Comparison of ENCODE assay signal across 7 mouse cellular contexts in genomic region chr19:61226928-61227854, GRCm38 (mm10). TPM values are rescaled to one million over a fixed set of nuclear protein-coding genes. Genes with fewer than 3 reads are reported as not detected.
DNase-seq lines count a peak whose midpoint lies in the region; ATAC-seq and TF ChIP-seq lines count a peak whose summit lies in the region.

No protein-coding gene starts in this region.

- intact Hi-C loops in heart, adult 2 months (cut with DNase I), result no loop called here

- peaks cover 11% of the 10 kb centered on the region for H3K9me3 ChIP-seq in embryonic facial prominence, embryonic 14.5 days (ENCODE audit: control insufficient read depth, low read length)
- peaks cover 19% of the 10 kb centered on the region; the same call in 1 of the 2 replicates for H3K9me3 ChIP-seq in limb, embryonic 12.5 days
- no peaks in the 10 kb centered on the region for H3K9me3 ChIP-seq in midbrain, embryonic 14.5 days (ENCODE audit: control insufficient read depth, low read length)

- no peak for TF ChIP-seq POLR2A in heart, adult 2 months (IDR thresholded peaks at IDR 0.05; ENCODE audit: insufficient read depth, low read depth, low read length)
- no peak for TF ChIP-seq POLR2A in kidney, adult 2 months (IDR thresholded peaks at IDR 0.05; ENCODE audit: low read depth, low read length)

- peak overlapping the region; percentile 65 for H3K4me3 ChIP-seq in embryonic facial prominence, embryonic 14.5 days (ENCODE audit: low read depth, low read length)
- peak overlapping the region; percentile 49 for H3K4me3 ChIP-seq in heart, adult 2 months
- H3K4me3 ChIP-seq in kidney, adult 2 months (ENCODE audit: insufficient read depth, low read depth, low read length), result peak overlapping the region; percentile 71
- peak overlapping the region; percentile 59 for H3K4me3 ChIP-seq in limb, embryonic 12.5 days (replicated peaks)
- peak overlapping the region; percentile 55 for H3K4me3 ChIP-seq in midbrain, embryonic 14.5 days (replicated peaks; ENCODE audit: low read depth, low read length)

- peak overlapping the region; percentile 94 for H3K27ac ChIP-seq in embryonic facial prominence, embryonic 14.5 days (replicated peaks; ENCODE audit: low read depth, low read length)
- H3K27ac ChIP-seq in heart, adult 2 months, result peak overlapping the region; percentile 28; the same call in 1 of the 2 replicates
- H3K27ac ChIP-seq in kidney, adult 2 months (ENCODE audit: insufficient read depth, low read depth, low read length), result no peak overlapping the region
- peak overlapping the region; percentile 81 for H3K27ac ChIP-seq in limb, embryonic 12.5 days
- H3K27ac ChIP-seq in midbrain, embryonic 14.5 days (replicated peaks; ENCODE audit: low read depth, low read length), result peak overlapping the region; percentile 93

- ATAC-seq in embryonic facial prominence, embryonic 14.5 days (ENCODE audit: low read depth), result peak; percentile 92
- peak; percentile 79 for ATAC-seq in limb, embryonic 12.5 days (ENCODE audit: insufficient number of reproducible peaks, insufficient read depth, low FRiP score, low TSS enrichment, low read depth)
- peak; percentile 88 for ATAC-seq in midbrain, embryonic 14.5 days (ENCODE audit: low FRiP score, low TSS enrichment)

- H3K36me3 ChIP-seq in embryonic facial prominence, embryonic 14.5 days (ENCODE audit: control insufficient read depth, insufficient read depth, low read length), result no peaks in the 10 kb centered on the region
- no peaks in the 10 kb centered on the region for H3K36me3 ChIP-seq in heart, adult 2 months (ENCODE audit: control insufficient read depth, insufficient read depth, low read length)
- no peaks in the 10 kb centered on the region for H3K36me3 ChIP-seq in kidney, adult 2 months (ENCODE audit: control insufficient read depth, insufficient read depth, low read length)
- no peaks in the 10 kb centered on the region for H3K36me3 ChIP-seq in limb, embryonic 12.5 days
- H3K36me3 ChIP-seq in midbrain, embryonic 14.5 days (ENCODE audit: control insufficient read depth, insufficient read depth, low read length), result no peaks in the 10 kb centered on the region

- H3K27me3 ChIP-seq in embryonic facial prominence, embryonic 14.5 days (replicated peaks; ENCODE audit: control insufficient read depth, insufficient read depth, low read length), result no peaks in the 10 kb centered on the region
- no peaks in the 10 kb centered on the region for H3K27me3 ChIP-seq in heart, adult 2 months (ENCODE audit: control insufficient read depth, insufficient read depth, low read length)
- H3K27me3 ChIP-seq in kidney, adult 2 months (replicated peaks; ENCODE audit: control insufficient read depth, insufficient read depth, low read length), result no peaks in the 10 kb centered on the region
- no peaks in the 10 kb centered on the region for H3K27me3 ChIP-seq in limb, embryonic 12.5 days
- H3K27me3 ChIP-seq in midbrain, embryonic 14.5 days (ENCODE audit: control insufficient read depth, insufficient read depth, low read length), result no peaks in the 10 kb centered on the region

- WGBS in embryonic facial prominence, embryonic 14.5 days, result 2% methylated on average over 30 of the region's 71 CpGs
- 2% methylated on average over 71 of the region's 71 CpGs for WGBS in heart, adult 2 months
- WGBS in kidney, adult 2 months, result 3% methylated on average over 71 of the region's 71 CpGs
- WGBS in limb, embryonic 12.5 days, result 3% methylated on average over 71 of the region's 71 CpGs
- 3% methylated on average over 71 of the region's 71 CpGs for WGBS in midbrain, embryonic 14.5 days

- no peak for TF ChIP-seq CTCF in heart, adult 2 months (IDR thresholded peaks at IDR 0.05)
- no peak for TF ChIP-seq CTCF in kidney, adult 2 months (conservative IDR thresholded peaks at IDR 0.05; ENCODE audit: insufficient read depth, insufficient read length, low read depth, low read length)

- DNase-seq in adrenal gland, postnatal 4 days (ENCODE audit: low spot score in 2 of 2), result peak; percentile 81 to 86
- DNase-seq in embryonic facial prominence, embryonic 14.5 days (ENCODE audit: low spot score), result peak; percentile 96
- DNase-seq in heart, adult 2 months, result peak; percentile 77 to 86
- peak; percentile 78 for DNase-seq in kidney, adult 2 months
- peak; percentile 94 for DNase-seq in midbrain, embryonic 14.5 days
- peak; percentile 92 to 93 for DNase-seq in spleen, adult 18-20 months

- no peak for TF ChIP-seq EP300 in heart, adult 2 months (IDR thresholded peaks at IDR 0.05; ENCODE audit: insufficient read depth, low read depth, low read length)

- peak overlapping the region; percentile 60 for H3K4me2 ChIP-seq in embryonic facial prominence, embryonic 14.5 days (ENCODE audit: low read depth, low read length)
- peak overlapping the region; percentile 61 for H3K4me2 ChIP-seq in limb, embryonic 12.5 days
- H3K4me2 ChIP-seq in midbrain, embryonic 14.5 days (ENCODE audit: low read length), result peak overlapping the region; percentile 55

- no peaks in the 10 kb centered on the region for H3K79me2 ChIP-seq in heart, adult 2 months (replicated peaks; ENCODE audit: control insufficient read depth, insufficient read depth, low read length)

- peak overlapping the region; percentile 66 for H3K9ac ChIP-seq in embryonic facial prominence, embryonic 14.5 days (ENCODE audit: low read depth, low read length)
- H3K9ac ChIP-seq in heart, adult 2 months (ENCODE audit: low read depth, low read length), result peak overlapping the region; percentile 56
- peak overlapping the region; percentile 31; the same call in 1 of the 2 replicates for H3K9ac ChIP-seq in limb, embryonic 12.5 days (replicated peaks)
- H3K9ac ChIP-seq in midbrain, embryonic 14.5 days (replicated peaks; ENCODE audit: low read length), result peak overlapping the region; percentile 40

- no peaks in the 10 kb centered on the region; the same call in 1 of the 2 replicates for H3K4me1 ChIP-seq in embryonic facial prominence, embryonic 14.5 days (ENCODE audit: control insufficient read depth, insufficient read depth, low read length)
- H3K4me1 ChIP-seq in heart, adult 2 months (ENCODE audit: control insufficient read depth, insufficient read depth, low read length), result no peaks in the 10 kb centered on the region
- no peaks in the 10 kb centered on the region for H3K4me1 ChIP-seq in kidney, adult 2 months (ENCODE audit: control insufficient read depth, insufficient read depth, low read length)
- H3K4me1 ChIP-seq in limb, embryonic 12.5 days (replicated peaks), result 0 out of 2 replicates have a peak, but pooled peaks cover 3% of the 10 kb centered on the region
- 0 out of 2 replicates have a peak, but pooled peaks cover 5% of the 10 kb centered on the region for H3K4me1 ChIP-seq in midbrain, embryonic 14.5 days (ENCODE audit: control insufficient read depth, insufficient read depth, low read length)

RNA-seq across cellular contexts. Expression of gene Csf2ra, which starts 1.0 kb away (rescaled TPM):
- total RNA-seq in adrenal gland, postnatal 4 days (2021), result 10 to 100 TPM; 29.0 to 37.2 TPM
- 17.5 and 22.1 TPM in 2 replicates for polyA plus RNA-seq in embryonic facial prominence, embryonic 14.5 days (2014; fragmentation: Nextera tagmentation; extraction: Ambion mirVana)
- total RNA-seq in heart, adult 2 months (2021), result 1 to 10 TPM; 6.3 to 7.7 TPM
- polyA plus RNA-seq in heart, adult 2 months (2012; rRNA removed), result 34.5 and 68.1 TPM in 2 replicates
- 63.7 and 70.5 TPM in 2 replicates for polyA plus RNA-seq in kidney, adult 2 months (2012; rRNA removed)
- polyA plus RNA-seq in limb, embryonic 12.5 days (2016; fragmentation: Nextera tagmentation; extraction: Ambion mirVana), result 22.8 and 29.5 TPM in 2 replicates
- polyA plus RNA-seq in midbrain, embryonic 14.5 days (2014; fragmentation: Nextera tagmentation; extraction: Ambion mirVana), result 35.8 and 37.9 TPM in 2 replicates

RNA-seq across cellular contexts. Expression of gene Gm6020, which starts 43.5 kb away (rescaled TPM):
- not detected for total RNA-seq in adrenal gland, postnatal 4 days (2021)
- not detected in 2 replicates for polyA plus RNA-seq in embryonic facial prominence, embryonic 14.5 days (2014; fragmentation: Nextera tagmentation; extraction: Ambion mirVana)
- total RNA-seq in heart, adult 2 months (2021), result not detected
- polyA plus RNA-seq in heart, adult 2 months (2012; rRNA removed), result not detected in 2 replicates
- polyA plus RNA-seq in kidney, adult 2 months (2012; rRNA removed), result not detected in 2 replicates
- polyA plus RNA-seq in limb, embryonic 12.5 days (2016; fragmentation: Nextera tagmentation; extraction: Ambion mirVana), result not detected in 2 replicates
- not detected in 2 replicates for polyA plus RNA-seq in midbrain, embryonic 14.5 days (2014; fragmentation: Nextera tagmentation; extraction: Ambion mirVana)

RNA-seq across cellular contexts. Expression of gene Gm7102, which starts 51.1 kb away (rescaled TPM):
- total RNA-seq in adrenal gland, postnatal 4 days (2021), result under 1 TPM; 0.54 to 0.62 TPM
- 0.18 and 0.19 TPM in 2 replicates for polyA plus RNA-seq in embryonic facial prominence, embryonic 14.5 days (2014; fragmentation: Nextera tagmentation; extraction: Ambion mirVana)
- under 1 TPM in 1 of 2 experiments, not detected in 1; 0.16 TPM for total RNA-seq in heart, adult 2 months (2021)
- not detected in 2 replicates for polyA plus RNA-seq in heart, adult 2 months (2012; rRNA removed)
- polyA plus RNA-seq in kidney, adult 2 months (2012; rRNA removed), result 0.05 TPM in 1 of 2 replicates, not detected in the other
- 0.19 and 0.23 TPM in 2 replicates for polyA plus RNA-seq in limb, embryonic 12.5 days (2016; fragmentation: Nextera tagmentation; extraction: Ambion mirVana)
- polyA plus RNA-seq in midbrain, embryonic 14.5 days (2014; fragmentation: Nextera tagmentation; extraction: Ambion mirVana), result 0.15 TPM in 1 of 2 replicates, not detected in the other
